13 mouse cellular contexts compared by ENCODE assay signal in the genomic region with DNA sequence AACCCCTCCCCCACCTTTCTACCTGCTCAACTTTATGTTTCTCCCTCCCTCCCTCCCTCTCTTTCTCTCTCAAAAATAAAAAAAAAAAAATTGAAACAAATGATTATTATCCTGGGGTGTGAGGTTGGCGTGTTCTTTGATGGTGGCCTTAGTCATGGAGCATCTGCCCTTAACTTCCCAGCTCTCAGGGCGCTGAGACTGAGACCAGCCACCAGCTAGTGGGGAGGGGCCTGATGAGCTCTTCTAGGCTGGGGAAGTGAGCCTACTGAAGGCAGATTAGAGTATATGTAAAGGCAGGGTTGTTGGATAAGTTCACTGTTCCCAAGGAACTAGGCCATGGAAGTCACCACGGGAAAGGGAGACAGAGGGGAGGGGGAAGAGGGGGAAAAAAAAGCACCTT.
DNase-seq lines count a peak whose midpoint lies in the region.
"Had no signal": no experiment of that assay in that cellular context is flagged by ENCODE, and none has a peak within 500 bp of the region (broad histone marks: within the 10 kb centered on the region; RNA-seq: fewer than 3 reads in every experiment).

No protein-coding gene starts in this region.

- H3K27me3 ChIP-seq in heart, embryonic 10.5 days (ENCODE audit: insufficient read depth, poor library complexity, severe bottlenecking), result no peaks in the 10 kb centered on the region
- H3K27me3 ChIP-seq in limb, embryonic 10.5 days (ENCODE audit: low read depth, poor library complexity, severe bottlenecking), result no peaks in the 10 kb centered on the region
- H3K27me3 ChIP-seq: hindbrain, embryonic 15.5 days; neural tube, embryonic 13.5 days had no signal

- DNase-seq in heart, embryonic 10.5 days (ENCODE audit: low spot score), result no peak
- DNase-seq in heart, adult 8-10 months (ENCODE audit: low spot score), result no peak
- DNase-seq in thymus, postnatal 14 days, result peak; percentile 42
- no peak for DNase-seq in thymus, postnatal 36 days
- DNase-seq in limb, embryonic 10.5 days (ENCODE audit: low spot score), result no peak
- DNase-seq in left cerebral cortex, postnatal 4 days, result no peak
- no peak for DNase-seq in testis, postnatal 14 days (ENCODE audit: low spot score)
- DNase-seq in cerebellum, adult 8-10 months, result no peak
- DNase-seq: B cell, adult 2 months; gastrocnemius, postnatal 14 days had no signal

- intact Hi-C loops in left cerebral cortex, postnatal 4 days (cut with DNase I), result no loop called here

- peaks cover 49% of the 10 kb centered on the region for H3K4me1 ChIP-seq in heart, embryonic 10.5 days
- H3K4me1 ChIP-seq in limb, embryonic 10.5 days, result peaks cover 66% of the 10 kb centered on the region

- no peak overlapping the region for H3K4me3 ChIP-seq in heart, embryonic 10.5 days
- no peak overlapping the region for H3K4me3 ChIP-seq in limb, embryonic 10.5 days
- H3K4me3 ChIP-seq: hindbrain, embryonic 15.5 days; midbrain, embryonic 10.5 days; neural tube, embryonic 13.5 days had no signal

- H3K27ac ChIP-seq in heart, embryonic 10.5 days, result peak overlapping the region; percentile 79
- H3K27ac ChIP-seq in limb, embryonic 10.5 days, result peak overlapping the region; percentile 62
- H3K27ac ChIP-seq: hindbrain, embryonic 15.5 days had no signal

- no peaks in the 10 kb centered on the region for H3K9me3 ChIP-seq in heart, embryonic 10.5 days
- no peaks in the 10 kb centered on the region for H3K9me3 ChIP-seq in limb, embryonic 10.5 days (replicated peaks)
- H3K9me3 ChIP-seq: hindbrain, embryonic 15.5 days; midbrain, embryonic 10.5 days; neural tube, embryonic 13.5 days had no signal

- no peaks in the 10 kb centered on the region for H3K36me3 ChIP-seq in heart, embryonic 10.5 days
- peaks cover 11% of the 10 kb centered on the region; the same call in 1 of the 2 replicates for H3K36me3 ChIP-seq in limb, embryonic 10.5 days
- H3K36me3 ChIP-seq: hindbrain, embryonic 15.5 days; neural tube, embryonic 13.5 days had no signal

- 64% methylated on average over 3 of the region's 3 CpGs for WGBS in heart, embryonic 10.5 days
- 67% methylated on average over 3 of the region's 3 CpGs for WGBS in limb, embryonic 10.5 days
